Mouse (Mus musculus) heart, postnatal 0 days (tissue): ENCODE data around the gene Sult1e1. TPM values are rescaled to one million over a fixed set of nuclear protein-coding genes. Genes with fewer than 3 reads are reported as not detected.

Experiments used
- ATAC-seq: fragments of 200-750 bp; cut with Nextera tagmentation; 2 replicates; pipeline ENCODE4 v1.8.0; 2017; ENCODE audit warnings: low read depth, moderate number of reproducible peaks, moderate library complexity; ENCODE audit not compliant: insufficient read depth
- DNase-seq: peaks from one replicate; pipeline ENCODE4 v3.0.0-alpha.2; 2016; ENCODE audit warnings: low spot score
- H3K27ac ChIP-seq: fragments of 300-500 bp; sonication (generic); 2 replicates; pipeline ENCODE4 v1.5.1; 2014; ENCODE audit warnings: low read depth, mild to moderate bottlenecking
- H3K27me3 ChIP-seq: fragments of 300-500 bp; sonication (generic); 2 replicates; pipeline ENCODE4 v1.6.1; 2014; ENCODE audit warnings: low read length, mixed read lengths; ENCODE audit not compliant: control insufficient read depth, insufficient read depth
- H3K36me3 ChIP-seq: fragments of 300-500 bp; sonication (generic); replicated peaks from 2 replicates; pipeline ENCODE4 v1.6.1; 2014; ENCODE audit warnings: low read length, mixed read lengths; ENCODE audit not compliant: control insufficient read depth, insufficient read depth
- H3K4me1 ChIP-seq: fragments of 300-500 bp; sonication (generic); 2 replicates; pipeline ENCODE4 v1.6.1; 2014; ENCODE audit warnings: antibody characterized with exemption; ENCODE audit not compliant: control insufficient read depth, insufficient read depth
- H3K4me2 ChIP-seq: fragments of 300-500 bp; sonication (generic); 2 replicates; pipeline ENCODE4 v1.6.1; 2014; ENCODE audit warnings: low read depth, mild to moderate bottlenecking, low read length, moderate library complexity
- H3K4me3 ChIP-seq: fragments of 300-500 bp; sonication (generic); 2 replicates; pipeline ENCODE4 v1.5.1; 2014; ENCODE audit warnings: low read depth, low read length
- H3K9ac ChIP-seq: fragments of 300-500 bp; sonication (generic); replicated peaks from 2 replicates; pipeline ENCODE4 v1.6.1; 2014; ENCODE audit warnings: low read depth, low read length, mixed read lengths
- H3K9me3 ChIP-seq: fragments of 300-500 bp; sonication (generic); replicated peaks from 2 replicates; pipeline ENCODE4 v1.6.1; 2016; ENCODE audit warnings: low read length; ENCODE audit not compliant: control insufficient read depth
- CTCF ChIP-seq: IDR thresholded peaks from 2 replicates; pipeline ENCODE4 v1.5.1; 2016; ENCODE audit warnings: antibody characterized with exemption, control low read depth, low read depth
- EP300 ChIP-seq: IDR thresholded peaks from 2 replicates; pipeline ENCODE4 v1.6.1; 2016; ENCODE audit warnings: antibody characterized with exemption, low read depth
- WGBS: fragments of 180-500 bp; shearing (Covaris S2); extraction: QIAGEN DNeasy Blood & Tissue Kit; methylation state at CpG from one replicate; pipeline ENCODE4 v1.1.7; 2014; 5-methylcytosine and 5-hydroxymethylcytosine counted together
- microRNA-seq: library from miRNA; unstranded; fragments of <30 nt; microRNA quantifications from one replicate; pipeline ENCODE4, GENCODE M21; 2016
- polyA plus RNA-seq: library from polyadenylated mRNA; unstranded; fragments of >200 nt; fragmentation: Nextera tagmentation; extraction: Ambion mirVana; gene quantifications from 2 replicates; pipeline ENCODE4 v1.2.1, GENCODE M21; 2015
- total RNA-seq: library from RNA; depleted of rRNA; stranded (reverse); fragments of >200 nt; gene quantifications from 2 replicates; pipeline ENCODE4 v1.2.3, GENCODE M21; 2014; ENCODE audit warnings: low replicate concordance; rRNA removed

Gene Sult1e1
- total and polyA plus RNA-seq, 2 experiments from 2014 or later, result not detected

DNA sequence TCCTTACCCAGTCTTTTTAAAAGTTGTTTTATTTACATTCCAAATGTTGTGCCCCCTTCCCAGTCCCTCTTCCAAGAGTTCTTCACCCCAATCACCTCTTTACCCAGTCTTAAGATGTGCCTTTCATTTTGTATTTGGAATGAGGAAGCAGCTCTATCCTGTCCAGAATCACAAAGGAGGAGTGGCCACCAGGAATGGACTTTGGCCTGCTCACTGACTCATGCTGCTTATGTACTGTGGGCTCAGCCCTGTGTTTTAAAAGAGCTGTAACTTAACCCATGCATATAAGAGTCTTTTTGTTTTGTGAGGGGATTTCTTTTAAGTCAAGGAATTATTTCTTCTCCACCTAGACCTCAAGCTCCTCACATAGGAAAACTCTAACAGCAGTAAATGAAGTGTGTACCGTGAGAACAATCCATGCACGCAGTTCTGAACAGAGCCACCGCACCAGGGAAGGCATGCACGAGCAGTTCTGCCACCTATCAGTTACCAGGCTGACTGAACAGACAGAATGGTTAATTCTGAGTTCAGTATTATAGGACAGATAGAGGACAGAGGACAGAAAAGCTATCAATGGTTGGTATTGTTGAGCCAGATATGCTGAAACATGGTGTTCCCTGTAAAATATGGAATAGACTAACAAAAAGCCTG is 55.3 kb downstream of the Sult1e1 start:
- Histone ChIP-seq H3K36me3 (no peaks in the 10 kb centered on the region), H3K4me3 (no peak overlapping the region), H3K4me2 (no peak overlapping the region), H3K4me1 (no peaks in the 10 kb centered on the region), H3K27ac (no peak overlapping the region), H3K27me3 (no peaks in the 10 kb centered on the region), H3K9ac (no peak overlapping the region), H3K9me3 (no peaks in the 10 kb centered on the region)
- WGBS, result 76% methylated on average over 4 of the region's 4 CpGs
- TF ChIP-seq CTCF (no peak), EP300 (no peak)
- ATAC-seq (no peak), DNase-seq (no peak)

DNA sequence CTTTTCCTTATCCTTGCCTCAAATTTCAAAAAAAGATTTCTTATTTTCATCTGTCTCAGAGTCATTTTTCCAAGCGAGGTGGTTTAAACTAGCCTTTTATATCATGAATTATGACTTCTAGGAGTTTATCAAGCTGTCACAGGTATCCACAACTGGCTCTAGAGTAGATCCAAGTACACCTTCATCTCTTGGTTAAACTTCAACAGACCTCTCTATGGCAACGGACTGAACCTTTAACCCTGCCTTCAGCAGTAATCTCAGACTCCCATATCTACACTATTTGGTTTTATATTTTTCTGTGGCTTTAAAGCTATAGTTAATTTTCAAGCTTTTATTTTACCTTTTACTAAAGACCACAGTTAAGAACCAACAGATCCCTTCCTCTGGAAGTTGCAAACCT is 59.1 kb downstream of the Sult1e1 start:
- WGBS, result 54% methylated on average over 2 of the region's 2 CpGs

More for the DNA sequence above, 59.1 kb downstream of the Sult1e1 start:
- Histone ChIP-seq H3K4me3 (no peak overlapping the region), H3K4me2 (no peak overlapping the region), H3K4me1 (no peaks in the 10 kb centered on the region), H3K36me3 (no peaks in the 10 kb centered on the region), H3K27me3 (no peaks in the 10 kb centered on the region), H3K9me3 (no peaks in the 10 kb centered on the region), H3K9ac (no peak overlapping the region), H3K27ac (no peak overlapping the region)
- no peak for DNase-seq
- no peak for ATAC-seq
- TF ChIP-seq CTCF (no peak), EP300 (no peak)

Small RNAs within 50 kb of the gene (microRNA-seq; reads per million reads assigned to microRNA genes)
- gene Mir3969, result not detected

Other genes starting within 250 kb of the Sult1e1 start
- gene Ugt2b38, start 167.4 kb downstream of the Sult1e1 start, total RNA-seq, result not detected in 2 replicates
- gene Ugt2b38, start 167.4 kb downstream of the Sult1e1 start, polyA plus RNA-seq, result not detected in 2 replicates
- gene Ugt2a2, start 109.3 kb downstream of the Sult1e1 start, total RNA-seq, result not detected in 2 replicates
- gene Ugt2a2, start 109.3 kb downstream of the Sult1e1 start, polyA plus RNA-seq, result not detected in 2 replicates
- gene Gm43638, start 104.8 kb downstream of the Sult1e1 start, total RNA-seq, result not detected in 2 replicates
- gene Gm43638, start 104.8 kb downstream of the Sult1e1 start, polyA plus RNA-seq, result not detected in 2 replicates
- not detected in 2 replicates for gene Ugt2a1, start 100.7 kb downstream of the Sult1e1 start, total RNA-seq
- gene Ugt2a1, start 100.7 kb downstream of the Sult1e1 start, polyA plus RNA-seq, result not detected in 2 replicates
- gene Sult1b1, start 53.4 kb downstream of the Sult1e1 start, total RNA-seq, result not detected in 2 replicates
- not detected in 2 replicates for gene Sult1b1, start 53.4 kb downstream of the Sult1e1 start, polyA plus RNA-seq
- not detected in 2 replicates for gene Sult1d1, start 22.6 kb downstream of the Sult1e1 start, total RNA-seq
- gene Sult1d1, start 22.6 kb downstream of the Sult1e1 start, polyA plus RNA-seq, result not detected in 2 replicates
- not detected in 2 replicates for gene Csn1s1, start 74.6 kb upstream of the Sult1e1 start, total RNA-seq
- not detected in 2 replicates for gene Csn1s1, start 74.6 kb upstream of the Sult1e1 start, polyA plus RNA-seq
- not detected in 2 replicates for gene Csn2, start 108.0 kb upstream of the Sult1e1 start, total RNA-seq
- gene Csn2, start 108.0 kb upstream of the Sult1e1 start, polyA plus RNA-seq, result not detected in 2 replicates
- not detected in 2 replicates for gene Csn1s2a, start 183.0 kb upstream of the Sult1e1 start, total RNA-seq
- gene Csn1s2a, start 183.0 kb upstream of the Sult1e1 start, polyA plus RNA-seq, result not detected in 2 replicates
- not detected in 2 replicates for gene Csn1s2b, start 216.5 kb upstream of the Sult1e1 start, total RNA-seq
- gene Csn1s2b, start 216.5 kb upstream of the Sult1e1 start, polyA plus RNA-seq, result not detected in 2 replicates
- not detected in 2 replicates for gene Prr27, start 234.1 kb upstream of the Sult1e1 start, total RNA-seq
- gene Prr27, start 234.1 kb upstream of the Sult1e1 start, polyA plus RNA-seq, result not detected in 2 replicates